Mouse (Mus musculus) spleen, adult 2 months (tissue): ENCODE measurements around the gene Bace2.

ENCODE experiments used
- CTCF ChIP-seq: fragments of 200-500 bp; IDR thresholded peaks from 2 replicates; pipeline ENCODE4 v1.5.1; 2011; ENCODE audit warnings: mild to moderate bottlenecking, inconsistent platforms; ENCODE audit not compliant: insufficient read depth, insufficient read length, insufficient replicate concordance; ENCODE audit errors: extremely low read depth
- POLR2A ChIP-seq: fragments of 200-500 bp; IDR thresholded peaks from 2 replicates; pipeline ENCODE4 v1.6.1; 2011; ENCODE audit warnings: low read depth, low read length, inconsistent platforms

DNA sequence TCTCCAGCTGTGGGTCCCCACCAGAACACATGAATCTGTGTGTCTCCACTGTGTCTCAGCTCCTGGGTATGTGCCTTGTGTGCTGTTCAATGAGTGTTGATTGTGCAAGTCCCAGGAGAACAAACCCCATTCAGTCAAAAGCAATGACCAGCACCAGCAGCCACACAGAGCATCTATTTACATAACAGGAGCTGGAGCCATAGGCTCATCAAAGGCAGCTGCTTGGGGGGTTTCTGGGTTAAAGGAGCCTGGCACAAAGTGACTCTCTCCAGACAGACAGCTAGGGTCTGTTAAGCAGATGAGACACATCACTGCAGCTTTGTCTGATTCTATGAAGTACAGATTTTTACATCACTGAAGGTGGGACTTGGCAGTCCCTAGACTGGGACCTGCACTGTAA, 33.9 kb upstream of the Bace2 start:
- TF ChIP-seq CTCF: no peak
- TF ChIP-seq POLR2A: no peak
